Mouse (Mus musculus): ENCODE measurements around the gene Fyn.

DNA sequence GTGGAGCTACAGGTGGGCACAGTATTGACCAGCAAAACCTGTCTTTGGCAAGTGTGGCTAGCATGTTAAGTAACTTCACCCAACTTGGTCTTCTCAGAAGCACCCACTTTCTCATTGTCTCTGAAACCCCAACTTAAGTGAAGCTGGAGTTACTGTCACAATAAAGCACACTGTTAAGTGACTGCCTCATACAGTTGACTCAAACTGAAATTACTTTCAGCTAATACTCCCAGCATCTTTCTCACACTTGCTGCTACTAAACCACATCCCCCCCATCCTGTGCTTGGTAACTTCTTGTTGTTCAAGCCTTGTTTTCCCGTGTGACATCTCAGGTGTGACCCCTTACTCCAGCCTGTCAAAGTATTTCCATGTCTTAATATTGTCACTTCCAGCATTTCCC is 110.7 kb downstream of the Fyn start:
- TF ChIP-seq GATA1 (IDR thresholded peaks at IDR 0.05; ENCODE audit: borderline replicate concordance, low read length) (no peak), CTCF (IDR thresholded peaks at IDR 0.05; ENCODE audit: low read depth, low read length) (no peak), GATA2 (IDR thresholded peaks at IDR 0.05; ENCODE audit: borderline replicate concordance, low read depth, low read length) (no peak), TAL1 (conservative IDR thresholded peaks at IDR 0.05; ENCODE audit: low read depth, low read length) (no peak)
